Mouse (Mus musculus): ENCODE measurements around the gene Aimp2. TPM values are rescaled to one million over a fixed set of nuclear protein-coding genes. Genes with fewer than 3 reads are reported as not detected.

Gene Aimp2
- polyA plus RNA-seq, 1 experiment from 2014 or later: 107 TPM

- no peak for ATAC-seq (ENCODE audit: insufficient read depth)
- Histone ChIP-seq H3K4me2 (no peak within 1 kb of the TSS), H3K36me3 (ENCODE audit: insufficient read depth) (peaks cover 87% of the 10 kb centered on the region), H3K27me3 (ENCODE audit: insufficient read depth, low read length) (no peaks in the 10 kb centered on the region), H3K4me1 (ENCODE audit: insufficient read depth) (no peaks in the 10 kb centered on the region), H3K9me3 (ENCODE audit: low read depth, low read length) (no peaks in the 10 kb centered on the region), H3K9ac (no peak within 1 kb of the TSS), H3K27ac (ENCODE audit: low read depth) (no peak within 1 kb of the TSS), H3K4me3 (ENCODE audit: low read depth, low read length) (no peak within 1 kb of the TSS)
- TF ChIP-seq CTCF (IDR thresholded peaks at IDR 0.05; ENCODE audit: low read depth): no peak
- no peak for DNase-seq
- WGBS: 96% methylated on average over 8 of the region's 8 CpGs
These were observed 18.2 kb upstream of the Aimp2 start, which contains the start of gene Gm42421 for GRCm38 (mm10) chr5:143927875-143928274. Gene Gm42421, plus strand, starts transcription at chr5:143928175.

GRCm38 (mm10) chr5:143924781-143925452, 15.3 kb upstream of the Aimp2 start:
- no peak for DNase-seq
- H3K36me3 ChIP-seq (ENCODE audit: insufficient read depth): peaks cover 85% of the 10 kb centered on the region
- H3K27ac ChIP-seq (ENCODE audit: low read depth): no peak overlapping the region
- no peak overlapping the region for H3K4me2 ChIP-seq
- no peaks in the 10 kb centered on the region for H3K9me3 ChIP-seq (ENCODE audit: low read depth, low read length)
- H3K4me3 ChIP-seq (ENCODE audit: low read depth, low read length): no peak overlapping the region
- H3K4me1 ChIP-seq (ENCODE audit: insufficient read depth): no peaks in the 10 kb centered on the region
- no peak for ATAC-seq (ENCODE audit: insufficient read depth)
- no peak for TF ChIP-seq CTCF (IDR thresholded peaks at IDR 0.05; ENCODE audit: low read depth)
- no peak overlapping the region for H3K9ac ChIP-seq
- no peaks in the 10 kb centered on the region for H3K27me3 ChIP-seq (ENCODE audit: insufficient read depth, low read length)
- WGBS: 84% methylated on average over 6 of the region's 6 CpGs

- Histone ChIP-seq H3K9me3 (ENCODE audit: low read depth, low read length) (no peaks in the 10 kb centered on the region), H3K4me2 (no peak overlapping the region), H3K36me3 (ENCODE audit: insufficient read depth) (peaks cover 71% of the 10 kb centered on the region), H3K27me3 (ENCODE audit: insufficient read depth, low read length) (no peaks in the 10 kb centered on the region), H3K4me3 (ENCODE audit: low read depth, low read length) (no peak overlapping the region), H3K9ac (no peak overlapping the region), H3K27ac (ENCODE audit: low read depth) (no peak overlapping the region), H3K4me1 (ENCODE audit: insufficient read depth) (no peaks in the 10 kb centered on the region)
- ATAC-seq (ENCODE audit: insufficient read depth) (no peak), DNase-seq (no peak)
- WGBS: 92% methylated on average over 3 of the region's 3 CpGs
- no peak for TF ChIP-seq CTCF (IDR thresholded peaks at IDR 0.05; ENCODE audit: low read depth)
These were observed 8.5 kb upstream of the Aimp2 start for GRCm38 (mm10) chr5:143918120-143918519.

- no peak overlapping the region for H3K4me2 ChIP-seq
- peaks cover 69% of the 10 kb centered on the region for H3K36me3 ChIP-seq (ENCODE audit: insufficient read depth)
- 46% methylated on average over 5 of the region's 5 CpGs for WGBS
- DNase-seq (peak; percentile 74), ATAC-seq (ENCODE audit: insufficient read depth) (no peak)
- H3K27ac ChIP-seq (ENCODE audit: low read depth): no peak overlapping the region
- H3K27me3 ChIP-seq (ENCODE audit: insufficient read depth, low read length): no peaks in the 10 kb centered on the region
- H3K9me3 ChIP-seq (ENCODE audit: low read depth, low read length): no peaks in the 10 kb centered on the region
- H3K4me1 ChIP-seq (ENCODE audit: insufficient read depth): no peaks in the 10 kb centered on the region
- TF ChIP-seq CTCF (IDR thresholded peaks at IDR 0.05; ENCODE audit: low read depth): peak; percentile 61
- no peak overlapping the region for H3K9ac ChIP-seq
- H3K4me3 ChIP-seq (ENCODE audit: low read depth, low read length): no peak overlapping the region
These were observed 7.8 kb upstream of the Aimp2 start for GRCm38 (mm10) chr5:143917418-143917817.

GRCm38 (mm10) chr5:143916221-143916620, 6.6 kb upstream of the Aimp2 start:
- Histone ChIP-seq H3K27me3 (ENCODE audit: insufficient read depth, low read length) (no peaks in the 10 kb centered on the region), H3K27ac (ENCODE audit: low read depth) (no peak overlapping the region), H3K4me2 (no peak overlapping the region), H3K9me3 (ENCODE audit: low read depth, low read length) (no peaks in the 10 kb centered on the region), H3K4me1 (ENCODE audit: insufficient read depth) (no peaks in the 10 kb centered on the region), H3K36me3 (ENCODE audit: insufficient read depth) (peaks cover 59% of the 10 kb centered on the region), H3K9ac (no peak overlapping the region), H3K4me3 (ENCODE audit: low read depth, low read length) (no peak overlapping the region)
- ATAC-seq (ENCODE audit: insufficient read depth) (no peak), DNase-seq (no peak)
- WGBS: 95% methylated on average over 9 of the region's 9 CpGs
- no peak for TF ChIP-seq CTCF (IDR thresholded peaks at IDR 0.05; ENCODE audit: low read depth)

GRCm38 (mm10) chr5:143908926-143909325, 721 bp downstream of the Aimp2 start:
- 2% methylated on average over 9 of the region's 9 CpGs for WGBS
- TF ChIP-seq CTCF (IDR thresholded peaks at IDR 0.05; ENCODE audit: low read depth): no peak
- H3K27me3 ChIP-seq (ENCODE audit: insufficient read depth, low read length): no peaks in the 10 kb centered on the region
- H3K4me3 ChIP-seq (ENCODE audit: low read depth, low read length): peak overlapping the region; percentile 73
- H3K27ac ChIP-seq (ENCODE audit: low read depth): peak overlapping the region; percentile 87
- H3K9ac ChIP-seq: peak overlapping the region; percentile 73
- ATAC-seq (ENCODE audit: insufficient read depth): no peak
- H3K4me1 ChIP-seq (ENCODE audit: insufficient read depth): 0 out of 2 replicates have a peak, but pooled peaks cover 7% of the 10 kb centered on the region
- H3K4me2 ChIP-seq: peak overlapping the region; percentile 85
- peak; percentile 20 for DNase-seq
- no peaks in the 10 kb centered on the region for H3K9me3 ChIP-seq (ENCODE audit: low read depth, low read length)
- H3K36me3 ChIP-seq (ENCODE audit: insufficient read depth): peaks cover 38% of the 10 kb centered on the region

GRCm38 (mm10) chr5:143906429-143906828, 3.2 kb downstream of the Aimp2 start:
- no peak for ATAC-seq (ENCODE audit: insufficient read depth)
- 83% methylated on average over 8 of the region's 8 CpGs for WGBS
- Histone ChIP-seq H3K9me3 (ENCODE audit: low read depth, low read length) (no peaks in the 10 kb centered on the region), H3K27ac (ENCODE audit: low read depth) (no peak overlapping the region), H3K4me3 (ENCODE audit: low read depth, low read length) (no peak overlapping the region), H3K9ac (no peak overlapping the region), H3K27me3 (ENCODE audit: insufficient read depth, low read length) (no peaks in the 10 kb centered on the region), H3K4me2 (no peak overlapping the region), H3K36me3 (ENCODE audit: insufficient read depth) (peaks cover 56% of the 10 kb centered on the region), H3K4me1 (ENCODE audit: insufficient read depth) (0 out of 2 replicates have a peak, but pooled peaks cover 7% of the 10 kb centered on the region)
- TF ChIP-seq CTCF (IDR thresholded peaks at IDR 0.05; ENCODE audit: low read depth): no peak
- no peak for DNase-seq
